18 mouse cellular contexts compared by ENCODE assay signal in the genomic region with DNA sequence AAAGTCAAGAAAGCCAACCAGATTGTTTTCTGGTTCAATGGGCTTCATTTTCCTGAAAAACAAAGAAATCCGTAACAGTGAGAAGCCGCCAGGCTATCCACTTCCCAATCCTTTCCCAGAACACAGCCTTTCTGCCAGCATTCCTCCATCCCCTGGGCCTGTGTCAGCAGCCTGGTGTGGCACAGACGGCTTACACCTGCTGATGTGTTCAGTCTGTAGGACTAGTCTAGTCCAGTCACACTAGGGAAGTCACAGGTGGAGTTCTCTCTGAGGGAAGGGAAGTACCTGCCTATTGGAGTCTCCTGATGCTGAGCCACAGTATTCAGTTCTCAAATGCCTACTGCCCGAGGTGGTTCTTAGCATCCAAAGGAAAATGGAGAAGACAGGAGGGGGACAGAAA.
DNase-seq lines count a peak whose midpoint lies in the region; ATAC-seq and TF ChIP-seq lines count a peak whose summit lies in the region.
"Had no signal": no experiment of that assay in that cellular context is flagged by ENCODE, and none has a peak within 500 bp of the region (broad histone marks: within the 10 kb centered on the region; RNA-seq: fewer than 3 reads in every experiment).

No protein-coding gene starts in this region.

- no peak overlapping the region for H3K27ac ChIP-seq in forebrain, postnatal 0 days (ENCODE audit: low read depth, low read length)
- no peak overlapping the region for H3K27ac ChIP-seq in forebrain, embryonic 14.5 days (ENCODE audit: low read depth, low read length)
- H3K27ac ChIP-seq in neural tube, embryonic 13.5 days (replicated peaks): no peak overlapping the region
- H3K27ac ChIP-seq in hindbrain, embryonic 16.5 days (ENCODE audit: low read depth, low read length): peak overlapping the region; percentile 51; the same call in 1 of the 2 replicates
- H3K27ac ChIP-seq in limb, embryonic 10.5 days: no peak overlapping the region
- H3K27ac ChIP-seq: embryonic facial prominence, embryonic 13.5 days; heart, adult 2 months; heart, embryonic 15.5 days had no signal

- no peak for DNase-seq in forebrain, postnatal 0 days
- DNase-seq in forebrain, embryonic 14.5 days (ENCODE audit: low spot score): no peak
- no peak for DNase-seq in neural tube, embryonic 10.5 days (ENCODE audit: extremely low spot score, low spot score)
- no peak for DNase-seq in limb, embryonic 10.5 days (ENCODE audit: low spot score)
- DNase-seq in gastrocnemius, postnatal 4 days (ENCODE audit: low spot score in 2 of 2): no peak
- DNase-seq: gastrocnemius, postnatal 10 days; heart, adult 2 months; kidney, adult 18-20 months; kidney, postnatal 14 days; lung, embryonic 14.5 days; thymus, postnatal 4 days had no signal

- no peak for TF ChIP-seq CTCF in forebrain, postnatal 0 days (IDR thresholded peaks at IDR 0.05; ENCODE audit: low read depth)

- no peak overlapping the region for H3K4me3 ChIP-seq in forebrain, postnatal 0 days (ENCODE audit: low read depth, low read length)
- no peak overlapping the region for H3K4me3 ChIP-seq in forebrain, embryonic 14.5 days (ENCODE audit: low read depth, low read length)
- H3K4me3 ChIP-seq in neural tube, embryonic 13.5 days: peak overlapping the region; percentile 9
- peak overlapping the region; percentile 35 for H3K4me3 ChIP-seq in hindbrain, embryonic 16.5 days (ENCODE audit: low read length)
- no peak overlapping the region for H3K4me3 ChIP-seq in limb, embryonic 10.5 days
- H3K4me3 ChIP-seq: embryonic facial prominence, embryonic 13.5 days; heart, adult 2 months; heart, embryonic 15.5 days had no signal

- H3K9me3 ChIP-seq in forebrain, postnatal 0 days (ENCODE audit: low read length): no peaks in the 10 kb centered on the region
- H3K9me3 ChIP-seq in forebrain, embryonic 14.5 days (replicated peaks; ENCODE audit: control insufficient read depth, low read length): no peaks in the 10 kb centered on the region
- no peaks in the 10 kb centered on the region for H3K9me3 ChIP-seq in neural tube, embryonic 13.5 days
- no peaks in the 10 kb centered on the region for H3K9me3 ChIP-seq in hindbrain, embryonic 16.5 days (ENCODE audit: control insufficient read depth, low read length)
- H3K9me3 ChIP-seq in limb, embryonic 10.5 days (replicated peaks): no peaks in the 10 kb centered on the region
- H3K9me3 ChIP-seq: embryonic facial prominence, embryonic 13.5 days; heart, embryonic 15.5 days had no signal

- H3K4me2 ChIP-seq in forebrain, postnatal 0 days (ENCODE audit: low read depth): peak overlapping the region; percentile 47
- H3K4me2 ChIP-seq in forebrain, embryonic 14.5 days (ENCODE audit: low read length): no peak overlapping the region
- H3K4me2 ChIP-seq in neural tube, embryonic 13.5 days: peak overlapping the region; percentile 38
- peak overlapping the region; percentile 52 for H3K4me2 ChIP-seq in hindbrain, embryonic 16.5 days (ENCODE audit: low read length)
- H3K4me2 ChIP-seq: embryonic facial prominence, embryonic 13.5 days; heart, embryonic 15.5 days; liver, embryonic 11.5 days; lung, embryonic 14.5 days had no signal

- no peak for ATAC-seq in forebrain, postnatal 0 days
- ATAC-seq in forebrain, embryonic 14.5 days: no peak
- no peak for ATAC-seq in neural tube, embryonic 13.5 days (ENCODE audit: low read depth)
- ATAC-seq in hindbrain, embryonic 16.5 days: no peak
- no peak for ATAC-seq in erythroblast, adult 5-6 weeks (replicated peaks; ENCODE audit: low FRiP score, poor library complexity, severe bottlenecking)

- H3K4me1 ChIP-seq in forebrain, postnatal 0 days (ENCODE audit: insufficient read depth): peaks cover 4% of the 10 kb centered on the region; the same call in 1 of the 2 replicates
- H3K4me1 ChIP-seq in forebrain, embryonic 14.5 days (ENCODE audit: control insufficient read depth, insufficient read depth, low read length): peaks cover 8% of the 10 kb centered on the region; the same call in 1 of the 2 replicates
- H3K4me1 ChIP-seq in neural tube, embryonic 13.5 days (replicated peaks): peaks cover 29% of the 10 kb centered on the region
- peaks cover 6% of the 10 kb centered on the region; the same call in 1 of the 2 replicates for H3K4me1 ChIP-seq in hindbrain, embryonic 16.5 days (ENCODE audit: control insufficient read depth, insufficient read depth, low read depth, low read length)
- no peaks in the 10 kb centered on the region for H3K4me1 ChIP-seq in limb, embryonic 10.5 days
- H3K4me1 ChIP-seq: embryonic facial prominence, embryonic 13.5 days; heart, embryonic 15.5 days had no signal

- H3K36me3 ChIP-seq in forebrain, postnatal 0 days (ENCODE audit: insufficient read depth): no peaks in the 10 kb centered on the region
- H3K36me3 ChIP-seq in forebrain, embryonic 14.5 days (ENCODE audit: control insufficient read depth, insufficient read depth, low read length): no peaks in the 10 kb centered on the region
- no peaks in the 10 kb centered on the region for H3K36me3 ChIP-seq in neural tube, embryonic 13.5 days
- H3K36me3 ChIP-seq in hindbrain, embryonic 16.5 days (ENCODE audit: control insufficient read depth, insufficient read depth, low read length): no peaks in the 10 kb centered on the region
- no peaks in the 10 kb centered on the region for H3K36me3 ChIP-seq in limb, embryonic 10.5 days
- H3K36me3 ChIP-seq: embryonic facial prominence, embryonic 13.5 days; heart, embryonic 15.5 days had no signal

- H3K9ac ChIP-seq in forebrain, postnatal 0 days: no peak overlapping the region; the same call in 1 of the 2 replicates
- H3K9ac ChIP-seq in forebrain, embryonic 14.5 days (ENCODE audit: low read length): no peak overlapping the region
- H3K9ac ChIP-seq in neural tube, embryonic 13.5 days: 0 out of 2 replicates have a peak overlapping the region, but pooled peaks have one; percentile 34
- H3K9ac ChIP-seq in hindbrain, embryonic 16.5 days (ENCODE audit: low read depth, low read length): peak overlapping the region; percentile 31; the same call in 1 of the 2 replicates
- H3K9ac ChIP-seq: embryonic facial prominence, embryonic 13.5 days; heart, embryonic 15.5 days; lung, embryonic 14.5 days had no signal

- WGBS in forebrain, postnatal 0 days: 45% methylated on average over 4 of the region's 4 CpGs
- WGBS in forebrain, embryonic 14.5 days: 62% methylated on average over 4 of the region's 4 CpGs
- 58% methylated on average over 4 of the region's 4 CpGs for WGBS in neural tube, embryonic 13.5 days
- WGBS in hindbrain, embryonic 16.5 days: 49% methylated on average over 4 of the region's 4 CpGs
- 81% methylated on average over 4 of the region's 4 CpGs for WGBS in limb, embryonic 10.5 days

- no peaks in the 10 kb centered on the region for H3K27me3 ChIP-seq in forebrain, postnatal 0 days (ENCODE audit: insufficient read depth, low read length)
- no peaks in the 10 kb centered on the region for H3K27me3 ChIP-seq in forebrain, embryonic 14.5 days (replicated peaks; ENCODE audit: control insufficient read depth, insufficient read depth, low read length)
- no peaks in the 10 kb centered on the region for H3K27me3 ChIP-seq in neural tube, embryonic 13.5 days
- no peaks in the 10 kb centered on the region for H3K27me3 ChIP-seq in hindbrain, embryonic 16.5 days (replicated peaks; ENCODE audit: control insufficient read depth, insufficient read depth, low read length)
- no peaks in the 10 kb centered on the region for H3K27me3 ChIP-seq in limb, embryonic 10.5 days (ENCODE audit: low read depth, poor library complexity, severe bottlenecking)
- H3K27me3 ChIP-seq: CH12.LX; embryonic facial prominence, embryonic 13.5 days; heart, embryonic 15.5 days had no signal

Comparison
In these comparisons a context has a peak if more than half of its experiments do, and no peak if none do; other contexts are left out.
1. H3K4me3 ChIP-seq: peak in neural tube, embryonic 13.5 days (single experiment) and hindbrain, embryonic 16.5 days (single experiment); none in forebrain, postnatal 0 days (single experiment), forebrain, embryonic 14.5 days (single experiment) and limb, embryonic 10.5 days (single experiment).
2. H3K9ac ChIP-seq: peak in neural tube, embryonic 13.5 days (single experiment) and hindbrain, embryonic 16.5 days (single experiment); none in forebrain, postnatal 0 days (single experiment) and forebrain, embryonic 14.5 days (single experiment).